Mouse (Mus musculus): ENCODE results near the gene Phc2. TPM values are rescaled to one million over a fixed set of nuclear protein-coding genes. Genes with fewer than 3 reads are reported as not detected.
"Not testable (repeated sequence)": the region's sequence is repeated elsewhere in the genome, so short reads cannot be mapped to it uniquely, and the experiment has no call there.

The Phc2 gene
- total RNA-seq (2021): 79.0 and 79.8 TPM in 2 replicates
- long read RNA-seq, experiment 1, transcript Phc2-202 (7 exons, 2,535 nt): major isoform, 132 of 213 reads
- long read RNA-seq, experiment 1, partial matches to known transcripts: 12 of 213 reads
- long read RNA-seq, experiment 1, other reads (novel, unspliced or antisense): 67 of 213 reads
- long read RNA-seq, experiment 2, transcript Phc2-202 (7 exons, 2,535 nt): major isoform, 61 of 117 reads
- long read RNA-seq, experiment 2, partial matches to known transcripts: 16 of 117 reads
- long read RNA-seq, experiment 2, other reads (novel, unspliced or antisense): 38 of 117 reads

- DNase-seq: peak; percentile 97
These were observed at the start of gene Phc2 for GRCm38 (mm10) chr4:128654505-128655381. Phc2 (plus strand) TSS chr4:128654702.

DNA sequence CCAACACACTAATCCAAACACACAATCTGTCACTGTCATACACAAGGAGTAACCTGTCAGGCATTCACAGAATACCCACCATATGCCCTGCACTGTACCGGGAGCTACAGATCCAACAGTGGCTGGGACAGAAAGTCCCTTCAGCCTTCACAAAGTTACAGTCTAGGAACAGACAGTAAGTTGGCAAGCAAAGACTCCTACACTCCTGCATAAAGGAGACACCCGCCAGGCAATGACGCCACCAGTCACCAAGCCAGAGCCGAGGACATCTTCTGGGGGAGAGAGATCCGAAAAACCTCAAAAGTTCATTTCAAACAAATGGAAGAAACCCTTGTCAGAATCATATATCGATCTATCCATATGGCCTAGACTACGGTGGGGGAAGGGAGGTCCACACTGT lies 47.9 kb upstream of the Phc2 start:
- peak; percentile 56 for DNase-seq

GRCm38 (mm10) chr4:128607661-128608060 lies 46.8 kb upstream of the Phc2 start:
- DNase-seq: no peak

- peak; percentile 32 for DNase-seq
These were observed 45.1 kb upstream of the Phc2 start for GRCm38 (mm10) chr4:128609276-128609924.

DNA sequence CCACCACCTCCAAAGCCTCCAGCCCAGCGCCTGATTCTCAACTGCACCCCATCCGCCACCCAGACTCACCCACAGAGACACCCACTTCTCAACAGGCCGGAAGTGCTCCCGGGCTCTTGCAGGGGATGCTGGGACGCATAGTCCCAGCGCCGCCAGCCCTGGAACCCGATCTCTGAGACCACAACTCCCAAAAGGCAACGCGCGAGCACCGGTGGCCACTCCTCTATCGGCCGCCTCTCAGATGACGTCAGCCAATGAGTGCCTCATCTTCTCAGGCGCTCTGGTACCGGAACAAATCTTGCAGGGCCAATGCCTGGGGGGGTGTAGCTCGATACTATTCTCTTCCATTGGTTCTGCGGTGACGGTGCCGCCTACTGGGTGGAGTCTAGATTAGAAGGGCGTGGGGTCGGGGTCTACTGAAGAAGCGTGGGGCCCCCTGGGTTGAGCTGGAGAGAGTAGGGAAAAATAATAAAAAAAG lies 44.5 kb upstream of the Phc2 start, which contains the start of gene Zscan20:
Gene Zscan20, minus strand, starts transcription at position 174 of the 478 bp plus-strand sequence.
- DNase-seq: peak; percentile 97

DNA sequence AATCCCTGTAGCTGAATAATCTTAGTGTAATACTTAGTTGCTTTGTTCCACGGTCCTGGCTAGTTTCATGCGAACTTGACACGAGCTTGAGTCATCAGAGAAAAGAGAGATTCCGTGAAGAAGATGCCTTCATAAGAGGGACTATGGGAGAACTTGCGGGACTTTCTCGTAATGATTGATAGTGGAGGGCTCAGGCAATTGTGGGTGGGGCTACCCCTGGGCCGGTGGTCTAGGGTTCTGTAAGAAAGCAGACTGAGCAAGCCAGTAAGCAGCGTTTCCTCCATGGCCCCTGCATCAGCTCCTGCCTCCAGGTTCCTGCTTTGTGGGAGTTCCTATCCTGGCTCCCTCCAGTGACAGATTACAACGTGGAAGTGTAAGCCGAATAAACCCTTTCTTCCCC lies 43.8 kb upstream of the Phc2 start:
- peak; percentile 20 for DNase-seq

DNA sequence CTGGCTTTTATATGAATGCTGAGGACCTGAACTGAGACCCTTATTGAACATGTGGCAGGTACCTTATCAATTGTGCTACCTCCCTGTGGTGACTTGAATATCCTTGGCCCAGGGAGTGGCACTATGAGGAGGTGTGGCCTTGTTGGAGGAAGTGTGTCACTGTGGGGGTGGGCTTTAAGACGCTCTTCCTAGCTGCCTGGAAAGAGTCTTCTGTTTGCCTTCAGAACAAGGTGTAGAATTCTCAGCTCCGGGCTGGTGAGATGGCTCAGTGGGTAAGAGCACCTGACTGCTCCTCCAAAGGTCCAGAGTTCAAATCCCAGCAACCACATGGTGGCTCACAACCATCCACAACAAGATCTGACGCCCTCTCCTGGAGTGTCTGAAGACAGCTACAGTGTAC lies 42.8 kb upstream of the Phc2 start:
- DNase-seq: not testable (repeated sequence)

GRCm38 (mm10) chr4:128613326-128613725 lies 41.2 kb upstream of the Phc2 start:
- peak; percentile 43 for DNase-seq

DNA sequence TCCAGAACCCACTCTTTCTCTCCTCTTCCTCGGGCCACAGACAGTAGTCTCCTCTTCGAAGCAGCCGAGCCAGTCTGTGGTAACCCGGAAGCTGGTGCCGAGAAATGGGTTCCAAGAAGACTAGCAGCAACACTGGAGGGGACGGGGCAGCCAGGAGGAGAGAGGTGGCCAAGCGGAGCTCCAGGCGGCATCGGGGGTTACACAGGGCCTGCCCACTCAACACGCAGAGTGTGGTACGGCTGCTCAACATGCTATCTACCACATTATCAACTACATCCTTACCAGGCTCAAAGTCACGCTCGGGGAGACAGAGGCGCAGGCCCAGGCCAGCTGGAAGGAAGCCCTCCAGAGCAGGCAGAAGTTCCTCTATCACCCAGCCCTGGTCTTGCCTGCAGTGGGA lies 38.7 kb upstream of the Phc2 start:
- DNase-seq: no peak

DNA sequence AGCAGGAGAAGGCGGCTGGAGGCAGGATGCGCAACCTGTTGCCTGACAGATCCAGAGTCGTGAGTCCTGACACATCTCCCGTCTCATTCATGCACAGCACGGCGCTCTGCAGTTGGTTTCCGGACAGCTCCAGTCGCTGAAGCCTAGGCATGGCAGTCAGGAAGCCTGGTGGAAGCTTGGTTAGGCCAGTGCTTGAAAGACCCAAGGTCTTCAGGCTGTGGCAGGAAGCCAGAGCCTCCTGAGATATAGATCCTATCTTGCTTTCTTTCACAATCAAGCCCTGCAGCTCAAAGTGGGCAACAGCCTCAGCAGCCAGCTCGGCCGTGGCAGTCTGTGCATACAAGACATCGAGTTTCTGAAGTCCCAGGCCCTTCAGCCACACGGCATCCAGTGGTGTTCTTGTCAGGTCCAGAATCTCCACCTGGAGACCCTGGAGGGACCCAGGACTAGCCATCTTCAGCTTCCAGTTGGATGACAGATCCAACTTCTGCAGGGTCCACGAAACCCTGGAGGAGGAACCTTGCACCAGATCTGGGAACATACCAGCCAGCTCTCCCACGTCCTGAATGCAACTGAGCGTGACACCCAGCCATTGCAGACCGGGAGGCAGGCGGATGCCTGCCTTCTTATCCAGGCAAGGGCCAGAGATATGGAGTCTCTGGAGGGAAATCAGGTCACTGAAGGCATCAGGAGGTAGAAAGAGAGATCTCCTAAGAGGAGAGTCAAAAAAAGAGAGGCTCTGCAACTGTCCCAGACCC lies 37.0 kb upstream of the Phc2 start:
- peak; percentile 57 for DNase-seq

- DNase-seq: peak; percentile 25
These were observed 36.1 kb upstream of the Phc2 start, which contains the start of gene Tlr12 for GRCm38 (mm10) chr4:128618246-128618911. Tlr12 (minus strand) TSS chr4:128618619.

GRCm38 (mm10) chr4:128618963-128619362 lies 35.5 kb upstream of the Phc2 start:
- no peak for DNase-seq

DNA sequence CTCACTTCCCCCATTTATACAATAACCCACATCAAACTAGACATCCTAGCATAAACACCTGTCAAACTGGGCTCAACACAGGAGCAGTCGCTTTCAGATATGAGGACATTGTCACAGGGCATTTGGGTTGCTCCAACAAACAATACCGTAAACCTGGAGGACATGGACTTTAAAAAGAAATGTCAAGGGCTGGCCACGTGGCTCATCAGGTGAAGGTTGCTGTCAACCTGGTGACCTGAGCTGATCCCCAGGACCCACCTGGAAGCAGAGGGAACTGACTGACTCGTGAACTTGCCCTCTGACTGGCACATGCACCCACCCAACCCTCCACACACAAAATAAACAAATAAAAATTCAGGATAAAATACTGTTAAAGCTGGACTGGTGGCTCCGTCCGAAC lies 33.9 kb upstream of the Phc2 start:
- no peak for DNase-seq

DNA sequence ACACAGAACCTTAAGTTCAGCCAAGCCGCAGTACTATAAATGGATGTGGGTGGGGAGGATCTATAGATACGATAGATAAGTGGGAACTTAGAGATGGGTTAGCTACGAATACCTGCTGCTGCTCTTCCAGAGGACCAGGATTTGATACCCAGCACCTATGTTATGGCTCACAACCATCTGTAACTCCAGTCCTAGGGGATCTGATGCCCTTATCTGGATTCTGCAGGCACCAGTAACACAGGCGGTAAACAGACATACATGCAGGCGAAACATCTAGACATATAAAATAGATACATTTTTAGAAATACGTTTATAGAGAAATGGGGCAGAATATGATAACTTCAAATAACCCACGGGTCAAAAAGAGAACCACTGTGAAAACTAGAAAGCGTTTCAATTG lies 33.4 kb upstream of the Phc2 start:
- no peak for DNase-seq

- DNase-seq: peak; percentile 50
These were observed 19.1 kb upstream of the Phc2 start for GRCm38 (mm10) chr4:128635451-128635850.

DNA sequence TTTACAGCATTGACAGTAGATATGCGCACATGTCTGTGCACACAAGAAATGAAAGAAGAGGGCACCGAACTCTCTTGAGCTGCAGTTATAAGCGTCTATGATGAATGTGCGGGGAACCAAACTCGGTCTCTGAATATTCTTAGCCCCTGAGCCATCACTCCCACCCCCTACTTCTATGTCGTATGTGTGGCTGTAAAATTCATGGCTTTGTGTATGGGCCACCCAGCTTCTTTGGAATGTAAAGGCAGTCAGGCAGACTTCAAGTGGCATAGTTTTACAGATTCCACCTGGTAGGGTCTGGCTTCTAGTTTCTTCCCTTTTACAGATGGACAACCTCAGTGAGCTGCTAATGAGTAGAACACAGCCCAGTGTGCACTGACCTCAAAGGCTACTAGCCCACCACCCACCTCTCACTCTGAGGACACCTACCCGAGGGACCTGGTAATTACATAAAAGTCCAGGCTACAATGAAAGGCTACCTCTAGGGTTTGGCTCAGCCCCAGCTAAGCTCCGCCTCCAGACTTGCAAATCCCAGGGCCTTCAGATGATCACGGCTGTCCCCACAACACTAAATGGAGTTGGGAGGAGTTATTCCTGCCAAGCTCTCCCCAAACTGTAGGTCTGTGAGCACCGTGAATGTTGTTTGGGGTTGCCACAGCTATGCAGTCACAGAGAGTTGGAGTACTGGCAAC lies 18.5 kb upstream of the Phc2 start:
- peak; percentile 60 for DNase-seq

DNA sequence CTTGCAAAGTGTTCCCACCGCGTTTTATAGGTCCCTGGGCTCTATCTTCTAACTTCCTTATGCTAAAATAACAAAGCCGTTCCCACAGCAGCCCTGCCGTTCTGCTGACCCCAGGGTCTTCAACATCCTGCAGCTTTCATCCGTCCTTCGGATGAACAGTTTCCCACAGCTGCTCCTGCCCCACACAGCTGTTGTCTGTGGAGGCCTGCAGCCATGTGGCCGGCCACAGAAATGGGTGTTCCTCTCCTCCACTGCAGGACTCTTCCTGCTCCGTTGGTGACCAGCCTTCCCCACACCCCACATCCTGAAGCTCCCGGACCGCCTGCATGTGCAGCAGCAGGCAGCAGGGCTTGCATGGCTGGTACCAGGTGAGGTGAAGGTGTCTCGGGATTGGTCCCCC lies 17.3 kb upstream of the Phc2 start:
- no peak for DNase-seq

DNA sequence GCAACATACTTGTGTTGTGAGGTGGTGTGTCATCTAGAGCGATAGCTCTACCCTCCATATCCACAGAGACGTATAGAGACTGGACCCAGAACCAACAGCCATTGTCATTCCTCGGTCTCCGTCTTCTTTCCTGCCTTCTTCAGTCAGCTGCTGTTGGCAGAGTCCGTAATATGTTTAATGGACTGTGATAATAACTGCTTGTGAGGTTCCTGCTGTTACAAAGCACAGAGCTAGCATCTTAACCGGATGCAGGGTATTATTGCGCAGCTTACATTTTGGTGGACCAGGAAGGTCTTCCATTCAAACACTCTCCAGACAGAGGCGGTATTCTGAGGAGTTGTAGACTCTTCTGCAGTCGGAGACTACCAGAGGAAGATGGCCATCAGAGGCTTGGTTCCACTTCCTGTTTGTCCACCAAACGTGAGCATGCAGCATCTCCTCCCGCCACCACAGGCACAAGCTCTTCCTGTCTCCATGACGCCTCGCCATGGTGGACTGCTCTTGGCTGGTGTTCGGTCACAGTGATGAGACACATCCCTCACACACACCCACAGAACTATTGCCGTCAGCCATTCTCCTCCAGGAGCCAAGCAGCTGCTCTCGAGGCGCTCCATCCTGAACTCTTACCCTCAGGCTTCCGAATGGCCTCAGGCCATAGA lies 16.1 kb upstream of the Phc2 start:
- DNase-seq: no peak

- DNase-seq: no peak
These were observed 12.5 kb upstream of the Phc2 start for GRCm38 (mm10) chr4:128641766-128642717.

Data from adrenal gland, postnatal 14 days (tissue).